Mouse (Mus musculus) heart, postnatal 0 days (tissue): ENCODE results near the gene Usp2.

ENCODE experiments used
- CTCF ChIP-seq: IDR thresholded peaks from 2 replicates; pipeline ENCODE4 v1.5.1; 2016; ENCODE audit warnings: antibody characterized with exemption, control low read depth, low read depth
- EP300 ChIP-seq: IDR thresholded peaks from 2 replicates; pipeline ENCODE4 v1.6.1; 2016; ENCODE audit warnings: antibody characterized with exemption, low read depth

DNA sequence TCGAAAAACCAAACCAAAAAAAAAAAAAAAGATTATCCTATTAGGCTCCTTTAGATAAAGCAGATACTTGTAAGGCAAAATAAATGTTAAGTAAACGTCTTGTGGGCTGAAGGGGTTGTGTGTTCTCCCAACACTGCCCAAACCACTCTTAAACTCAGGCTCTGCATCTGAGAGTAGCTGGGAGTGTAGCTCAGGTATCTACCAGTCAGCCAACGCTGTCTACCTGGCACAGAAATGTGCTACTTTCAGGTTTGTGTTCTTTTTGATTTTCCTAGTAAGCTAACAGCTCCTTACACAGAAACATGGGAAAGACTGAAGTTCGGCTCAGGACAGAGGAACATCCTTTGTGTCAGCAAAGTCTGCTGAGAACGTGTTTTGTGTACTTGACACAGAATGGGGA, 65.4 kb downstream of the Usp2 start:
- TF ChIP-seq CTCF (no peak), EP300 (no peak)
